ENCODE assay signal across 9 mouse cellular contexts in the genomic region with DNA sequence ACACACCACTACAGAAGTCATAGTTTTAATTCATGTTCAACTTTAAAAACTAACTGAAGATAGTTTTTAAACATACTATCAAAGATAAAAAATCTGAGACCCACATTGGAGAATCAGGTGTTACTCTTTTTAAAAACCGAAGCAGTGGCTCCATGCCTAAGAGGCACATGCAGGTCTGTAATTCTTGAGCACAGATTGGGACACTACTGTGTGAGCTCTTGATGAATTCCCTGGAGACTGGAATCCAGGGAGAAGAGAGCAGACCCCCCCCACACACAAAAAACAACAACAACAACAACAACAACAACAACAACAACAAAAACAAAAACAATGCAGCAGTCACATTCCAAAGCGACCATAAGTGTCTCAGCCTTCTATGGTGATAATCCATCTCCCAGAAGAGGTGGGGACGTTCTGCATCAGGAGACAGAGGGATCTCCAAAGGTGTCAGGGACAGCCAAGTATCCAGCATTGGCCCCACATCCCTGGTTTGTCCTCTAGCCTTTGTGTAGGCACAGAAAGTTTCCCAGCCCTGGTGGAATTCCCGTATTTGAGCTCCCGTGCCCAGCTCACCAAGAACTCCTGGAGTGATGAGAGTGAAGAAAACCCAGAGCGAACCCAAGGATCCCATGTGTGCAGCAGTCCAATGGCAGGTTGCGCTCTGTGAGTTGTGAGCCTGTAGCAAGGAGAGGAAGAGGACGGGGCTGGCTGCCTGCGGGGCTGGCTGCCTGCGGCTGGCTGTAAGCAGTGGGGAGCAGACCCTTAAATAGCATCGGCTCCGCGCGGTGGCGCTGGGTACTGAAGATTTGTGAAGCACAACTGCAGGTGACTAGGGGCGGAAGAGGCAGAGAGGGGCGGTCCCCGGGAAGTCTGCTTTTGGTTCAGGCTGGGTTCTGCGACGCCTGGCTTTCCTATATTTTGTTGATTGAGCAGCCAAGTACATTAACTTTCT. TPM values are rescaled to one million over a fixed set of nuclear protein-coding genes. Genes with fewer than 3 reads are reported as not detected.
DNase-seq lines count a peak whose midpoint lies in the region; ATAC-seq and TF ChIP-seq lines count a peak whose summit lies in the region.
"Had no signal": no experiment of that assay in that cellular context is flagged by ENCODE, and none has a peak within 500 bp of the region (broad histone marks: within the 10 kb centered on the region; RNA-seq: fewer than 3 reads in every experiment).

A gene (minus strand): TSS at position 737 of the 952 bp plus-strand sequence.

- no peaks in the 10 kb centered on the region for H3K36me3 ChIP-seq in embryonic facial prominence, embryonic 14.5 days (ENCODE audit: control insufficient read depth, insufficient read depth, low read length)
- no peaks in the 10 kb centered on the region for H3K36me3 ChIP-seq in heart, embryonic 13.5 days
- H3K36me3 ChIP-seq in kidney, embryonic 15.5 days: no peaks in the 10 kb centered on the region
- H3K36me3 ChIP-seq in limb, embryonic 15.5 days: no peaks in the 10 kb centered on the region

- 10% methylated on average over 18 of the region's 20 CpGs for WGBS in embryonic facial prominence, embryonic 14.5 days
- WGBS in heart, embryonic 13.5 days: 8% methylated on average over 20 of the region's 20 CpGs
- WGBS in kidney, embryonic 15.5 days: 9% methylated on average over 20 of the region's 20 CpGs
- WGBS in limb, embryonic 15.5 days: 9% methylated on average over 20 of the region's 20 CpGs

- H3K27ac ChIP-seq in gastrocnemius, adult 2 months: no peak within 1 kb of the TSS
- H3K27ac ChIP-seq in embryonic facial prominence, embryonic 14.5 days (replicated peaks; ENCODE audit: low read depth, low read length): no peak within 1 kb of the TSS
- no peak within 1 kb of the TSS for H3K27ac ChIP-seq in heart, embryonic 13.5 days (replicated peaks)
- no peak within 1 kb of the TSS for H3K27ac ChIP-seq in kidney, embryonic 15.5 days
- H3K27ac ChIP-seq in limb, embryonic 15.5 days: no peak within 1 kb of the TSS

- no peaks in the 10 kb centered on the region for H3K9me3 ChIP-seq in embryonic facial prominence, embryonic 14.5 days (ENCODE audit: control insufficient read depth, low read length)
- H3K9me3 ChIP-seq in heart, embryonic 13.5 days: no peaks in the 10 kb centered on the region
- no peaks in the 10 kb centered on the region for H3K9me3 ChIP-seq in kidney, embryonic 15.5 days (replicated peaks)
- H3K9me3 ChIP-seq in limb, embryonic 15.5 days: no peaks in the 10 kb centered on the region

- ATAC-seq in embryonic facial prominence, embryonic 14.5 days (ENCODE audit: low read depth): peak; percentile 94
- ATAC-seq in heart, embryonic 13.5 days (ENCODE audit: extremely low read depth, insufficient number of reproducible peaks, low FRiP score, low TSS enrichment): peak; percentile 79; the same call in 1 of the 2 replicates
- peak; percentile 100 for ATAC-seq in kidney, embryonic 15.5 days (replicated peaks; ENCODE audit: low FRiP score)
- ATAC-seq in limb, embryonic 15.5 days (ENCODE audit: insufficient number of reproducible peaks, low FRiP score, low TSS enrichment, low read depth): 0 out of 2 replicates have a peak, but pooled peaks have one; percentile 58
- peak; percentile 70 for ATAC-seq in monocyte, adult 5-6 weeks (replicated peaks; ENCODE audit: insufficient number of reproducible peaks, low FRiP score, low TSS enrichment, poor library complexity, severe bottlenecking)

- H3K4me1 ChIP-seq in embryonic facial prominence, embryonic 14.5 days (ENCODE audit: control insufficient read depth, insufficient read depth, low read length): no peaks in the 10 kb centered on the region
- no peaks in the 10 kb centered on the region for H3K4me1 ChIP-seq in heart, embryonic 13.5 days
- no peaks in the 10 kb centered on the region for H3K4me1 ChIP-seq in kidney, embryonic 15.5 days
- H3K4me1 ChIP-seq in limb, embryonic 15.5 days: peaks cover 6% of the 10 kb centered on the region

- peak within 1 kb of the TSS; percentile 55 for H3K4me2 ChIP-seq in embryonic facial prominence, embryonic 14.5 days (ENCODE audit: low read depth, low read length)
- H3K4me2 ChIP-seq in heart, embryonic 13.5 days: peak within 1 kb of the TSS; percentile 70
- H3K4me2 ChIP-seq in kidney, embryonic 15.5 days: peak within 1 kb of the TSS; percentile 51
- peak within 1 kb of the TSS; percentile 36 for H3K4me2 ChIP-seq in limb, embryonic 15.5 days

- H3K4me3 ChIP-seq in gastrocnemius, adult 2 months: peak within 1 kb of the TSS; percentile 36
- peak within 1 kb of the TSS; percentile 26 for H3K4me3 ChIP-seq in embryonic facial prominence, embryonic 14.5 days (ENCODE audit: low read depth, low read length)
- peak within 1 kb of the TSS; percentile 44 for H3K4me3 ChIP-seq in heart, embryonic 13.5 days
- peak within 1 kb of the TSS; percentile 28 for H3K4me3 ChIP-seq in kidney, embryonic 15.5 days (replicated peaks)
- peak within 1 kb of the TSS; percentile 13; the same call in 1 of the 2 replicates for H3K4me3 ChIP-seq in limb, embryonic 15.5 days

- TF ChIP-seq CTCF in gastrocnemius, adult 2 months (IDR thresholded peaks at IDR 0.05): peak; percentile 16; the same call in 1 of the 2 replicates

- H3K9ac ChIP-seq in embryonic facial prominence, embryonic 14.5 days (ENCODE audit: low read depth, low read length): peak within 1 kb of the TSS; percentile 35; the same call in 1 of the 2 replicates
- peak within 1 kb of the TSS; percentile 74 for H3K9ac ChIP-seq in heart, embryonic 13.5 days
- no peak within 1 kb of the TSS for H3K9ac ChIP-seq in kidney, embryonic 15.5 days
- H3K9ac ChIP-seq in limb, embryonic 15.5 days: no peak within 1 kb of the TSS

- intact Hi-C loops in gastrocnemius, adult 2 months (cut with DNase I): no loop called here

- H3K27me3 ChIP-seq in embryonic facial prominence, embryonic 14.5 days (replicated peaks; ENCODE audit: control insufficient read depth, insufficient read depth, low read length): peaks cover 5% of the 10 kb centered on the region; the same call in 1 of the 2 replicates
- no peaks in the 10 kb centered on the region for H3K27me3 ChIP-seq in heart, embryonic 13.5 days (replicated peaks)
- H3K27me3 ChIP-seq in kidney, embryonic 15.5 days: peaks cover 10% of the 10 kb centered on the region
- peaks cover 6% of the 10 kb centered on the region; the same call in 1 of the 2 replicates for H3K27me3 ChIP-seq in limb, embryonic 15.5 days

- peak; percentile 33 for DNase-seq in gastrocnemius, adult 2 months
- no peak for DNase-seq in gastrocnemius, postnatal 25 days
- DNase-seq in embryonic facial prominence, embryonic 14.5 days (ENCODE audit: low spot score): peak; percentile 79
- DNase-seq in spleen, postnatal 14 days (ENCODE audit: low spot score in 2 of 2): peak; percentile 73 to 82

RNA-seq across cellular contexts. Expression of the gene that starts here (rescaled TPM):
- total RNA-seq in gastrocnemius, adult 2 months (2021): not detected
- total RNA-seq in gastrocnemius, postnatal 25 days (2021): not detected
- 0.22 and 0.38 TPM in 2 replicates for polyA plus RNA-seq in embryonic facial prominence, embryonic 14.5 days (2014; fragmentation: Nextera tagmentation; extraction: Ambion mirVana)
- polyA plus RNA-seq in heart, embryonic 13.5 days (2015; fragmentation: Nextera tagmentation; extraction: Ambion mirVana): 0.15 and 0.33 TPM in 2 replicates
- 1.6 and 2.3 TPM in 2 replicates for polyA plus RNA-seq in kidney, embryonic 15.5 days (2015; fragmentation: Nextera tagmentation; extraction: Ambion mirVana)
- polyA plus RNA-seq in limb, embryonic 15.5 days (2015; fragmentation: Nextera tagmentation; extraction: Ambion mirVana): 0.05 and 0.15 TPM in 2 replicates
- total RNA-seq in monocyte, adult 5-6 weeks (2017): 8.7 to 35.8 TPM (median 13.1 TPM) in 3 replicates
- total RNA-seq: MEL had no signal

Comparison
In these comparisons a context has a peak if more than half of its experiments do, and no peak if none do; other contexts are left out.
1. Peak in DNase-seq and H3K4me3 ChIP-seq in gastrocnemius, adult 2 months; RNA of the gene not detected or under 1 TPM.
2. Peak in DNase-seq, ATAC-seq, H3K4me3 ChIP-seq, H3K9ac ChIP-seq and H3K4me2 ChIP-seq in embryonic facial prominence, embryonic 14.5 days; RNA of the gene not detected or under 1 TPM.
3. Peak in ATAC-seq, H3K4me3 ChIP-seq, H3K9ac ChIP-seq and H3K4me2 ChIP-seq in heart, embryonic 13.5 days; RNA of the gene not detected or under 1 TPM.
4. Peak in ATAC-seq, H3K4me3 ChIP-seq and H3K4me2 ChIP-seq in limb, embryonic 15.5 days; RNA of the gene not detected or under 1 TPM.